Mouse (Mus musculus): ENCODE measurements around the gene Zbtb38. TPM values are rescaled to one million over a fixed set of nuclear protein-coding genes. Genes with fewer than 3 reads are reported as not detected.

Zbtb38 gene
- total RNA-seq, 1 experiment: 16.0 TPM

GRCm38 (mm10) chr9:96719408-96720158, 33.0 kb downstream of the Zbtb38 start:
- Histone ChIP-seq H3K4me1 (ENCODE audit: control insufficient read depth in 2 of 2, insufficient read depth in 2 of 2, low read length in 2 of 2, poor library complexity in 1 of 2) (peaks cover 12 to 13% of the 10 kb centered on the region in 2 experiments), H3K9ac (ENCODE audit: insufficient read depth, low read depth, low read length, poor library complexity, severe bottlenecking) (peak overlapping the region; percentile 79), H3K9me3 (ENCODE audit: control insufficient read depth, insufficient read depth, low read depth, low read length) (no peaks in the 10 kb centered on the region), H3K36me3 (ENCODE audit: control insufficient read depth, insufficient read depth, low read length, poor library complexity, severe bottlenecking) (no peaks in the 10 kb centered on the region), H3K27ac (ENCODE audit: insufficient read depth, low read depth, low read length, poor library complexity, severe bottlenecking) (peak overlapping the region; percentile 61), H3K4me3 (ENCODE audit: insufficient read depth in 1 of 2, low read depth in 1 of 2, low read length in 2 of 2, poor library complexity in 1 of 2, severe bottlenecking in 1 of 2) (peak overlapping the region; percentile 82)
- peak; percentile 14; the same call in 1 of the 2 replicates for TF ChIP-seq HCFC1 (IDR thresholded peaks at IDR 0.05; ENCODE audit: borderline replicate concordance, insufficient read depth, low read length)
- TF ChIP-seq ZC3H11A (IDR thresholded peaks at IDR 0.05; ENCODE audit: borderline replicate concordance, low read depth, low read length): no peak
- no peak for TF ChIP-seq MAFK (IDR thresholded peaks at IDR 0.05; ENCODE audit: insufficient read depth, low read depth, low read length)
- TF ChIP-seq CHD2 (IDR thresholded peaks at IDR 0.05; ENCODE audit: low read depth, low read length): no peak
- in situ Hi-C loops (cut with MboI; ENCODE audit: low sequenced_read_pairs in 2 of 2, unreplicated experiment in 2 of 2): no loop called here
- no peak for DNase-seq (ENCODE audit: low read depth, low spot score)

GRCm38 (mm10) chr9:96718888-96719287, 33.7 kb downstream of the Zbtb38 start:
- Histone ChIP-seq H3K36me3 (ENCODE audit: control insufficient read depth, insufficient read depth, low read length, poor library complexity, severe bottlenecking) (no peaks in the 10 kb centered on the region), H3K27ac (ENCODE audit: insufficient read depth, low read depth, low read length, poor library complexity, severe bottlenecking) (no peak overlapping the region; the same call in 1 of the 2 replicates), H3K4me1 (ENCODE audit: control insufficient read depth in 2 of 2, insufficient read depth in 2 of 2, low read length in 2 of 2, poor library complexity in 1 of 2) (peaks cover 13 to 17% of the 10 kb centered on the region in 2 experiments), H3K9ac (ENCODE audit: insufficient read depth, low read depth, low read length, poor library complexity, severe bottlenecking) (peak overlapping the region; percentile 79; the same call in 1 of the 2 replicates), H3K9me3 (ENCODE audit: control insufficient read depth, insufficient read depth, low read depth, low read length) (no peaks in the 10 kb centered on the region), H3K4me3 (ENCODE audit: insufficient read depth in 1 of 2, low read depth in 1 of 2, low read length in 2 of 2, poor library complexity in 1 of 2, severe bottlenecking in 1 of 2) (peak overlapping the region; percentile 82)
- no peak for DNase-seq (ENCODE audit: low read depth, low spot score)
- in situ Hi-C loops (cut with MboI; ENCODE audit: low sequenced_read_pairs in 2 of 2, unreplicated experiment in 2 of 2): no loop called here
- TF ChIP-seq HCFC1 (IDR thresholded peaks at IDR 0.05; ENCODE audit: borderline replicate concordance, insufficient read depth, low read length) (no peak), ZC3H11A (IDR thresholded peaks at IDR 0.05; ENCODE audit: borderline replicate concordance, low read depth, low read length) (no peak), ZNF384 (IDR thresholded peaks at IDR 0.05; ENCODE audit: low read depth, low read length) (no peak), CHD2 (IDR thresholded peaks at IDR 0.05; ENCODE audit: low read depth, low read length) (no peak), MAFK (IDR thresholded peaks at IDR 0.05; ENCODE audit: insufficient read depth, low read depth, low read length) (no peak)

GRCm38 (mm10) chr9:96718402-96718798, 34.2 kb downstream of the Zbtb38 start:
- in situ Hi-C loops (cut with MboI; ENCODE audit: low sequenced_read_pairs in 2 of 2, unreplicated experiment in 2 of 2): no loop called here
- no peak overlapping the region for H3K27ac ChIP-seq (ENCODE audit: insufficient read depth, low read depth, low read length, poor library complexity, severe bottlenecking)
- no peaks in the 10 kb centered on the region for H3K9me3 ChIP-seq (ENCODE audit: control insufficient read depth, insufficient read depth, low read depth, low read length)
- no peak for TF ChIP-seq ZC3H11A (IDR thresholded peaks at IDR 0.05; ENCODE audit: borderline replicate concordance, low read depth, low read length)
- TF ChIP-seq HCFC1 (IDR thresholded peaks at IDR 0.05; ENCODE audit: borderline replicate concordance, insufficient read depth, low read length): no peak
- H3K36me3 ChIP-seq (ENCODE audit: control insufficient read depth, insufficient read depth, low read length, poor library complexity, severe bottlenecking): no peaks in the 10 kb centered on the region
- peak overlapping the region; percentile 38 for H3K9ac ChIP-seq (ENCODE audit: insufficient read depth, low read depth, low read length, poor library complexity, severe bottlenecking)
- no peak for DNase-seq (ENCODE audit: low read depth, low spot score)
- peaks cover 15 to 21% of the 10 kb centered on the region in 2 experiments for H3K4me1 ChIP-seq (ENCODE audit: control insufficient read depth in 2 of 2, insufficient read depth in 2 of 2, low read length in 2 of 2, poor library complexity in 1 of 2)
- peak overlapping the region in 1 of 2 experiments; percentile 82; a peak in 2 of 4 replicates for H3K4me3 ChIP-seq (ENCODE audit: insufficient read depth in 1 of 2, low read depth in 1 of 2, low read length in 2 of 2, poor library complexity in 1 of 2, severe bottlenecking in 1 of 2)

GRCm38 (mm10) chr9:96717698-96718401, 34.8 kb downstream of the Zbtb38 start:
- TF ChIP-seq MAFK (IDR thresholded peaks at IDR 0.05; ENCODE audit: insufficient read depth, low read depth, low read length) (no peak), HCFC1 (IDR thresholded peaks at IDR 0.05; ENCODE audit: borderline replicate concordance, insufficient read depth, low read length) (no peak), ZNF384 (IDR thresholded peaks at IDR 0.05; ENCODE audit: low read depth, low read length) (no peak), CHD2 (IDR thresholded peaks at IDR 0.05; ENCODE audit: low read depth, low read length) (no peak), ZC3H11A (IDR thresholded peaks at IDR 0.05; ENCODE audit: borderline replicate concordance, low read depth, low read length) (no peak)
- H3K36me3 ChIP-seq (ENCODE audit: control insufficient read depth, insufficient read depth, low read length, poor library complexity, severe bottlenecking): no peaks in the 10 kb centered on the region
- no peak for DNase-seq (ENCODE audit: low read depth, low spot score)
- H3K27ac ChIP-seq (ENCODE audit: insufficient read depth, low read depth, low read length, poor library complexity, severe bottlenecking): no peak overlapping the region
- peaks cover 18 to 20% of the 10 kb centered on the region in 2 experiments for H3K4me1 ChIP-seq (ENCODE audit: control insufficient read depth in 2 of 2, insufficient read depth in 2 of 2, low read length in 2 of 2, poor library complexity in 1 of 2)
- H3K9ac ChIP-seq (ENCODE audit: insufficient read depth, low read depth, low read length, poor library complexity, severe bottlenecking): peak overlapping the region; percentile 38; the same call in 1 of the 2 replicates
- in situ Hi-C loops (cut with MboI; ENCODE audit: low sequenced_read_pairs in 2 of 2, unreplicated experiment in 2 of 2): no loop called here
- H3K9me3 ChIP-seq (ENCODE audit: control insufficient read depth, insufficient read depth, low read depth, low read length): no peaks in the 10 kb centered on the region
- H3K4me3 ChIP-seq (ENCODE audit: insufficient read depth in 1 of 2, low read depth in 1 of 2, low read length in 2 of 2, poor library complexity in 1 of 2, severe bottlenecking in 1 of 2): no peak overlapping the region
